Mouse (Mus musculus): ENCODE data around the gene Atg2a. TPM values are rescaled to one million over a fixed set of nuclear protein-coding genes. Genes with fewer than 3 reads are reported as not detected.
A peak's percentile ranks its signal among the peaks of the same experiment; 100 is the strongest.

Atg2a gene
- polyA plus RNA-seq, 1 experiment from 2014 or later: 11.1 TPM

GRCm38 (mm10) chr19:6275740-6276389 is 34.4 kb downstream of the Atg2a start:
- Histone ChIP-seq H3K4me1 (ENCODE audit: control insufficient read depth, insufficient read depth, low read length) (peaks cover 27% of the 10 kb centered on the region), H3K36me3 (ENCODE audit: control insufficient read depth, insufficient read depth, low read length) (peaks cover 12% of the 10 kb centered on the region), H3K27me3 (replicated peaks; ENCODE audit: control insufficient read depth, insufficient read depth, low read length) (no peaks in the 10 kb centered on the region), H3K4me3 (ENCODE audit: low read depth, low read length) (peak overlapping the region; percentile 92), H3K9ac (ENCODE audit: low read depth, low read length) (peak overlapping the region; percentile 70), H3K4me2 (ENCODE audit: low read depth, low read length) (peak overlapping the region; percentile 96), H3K9me3 (ENCODE audit: control insufficient read depth, low read length) (no peaks in the 10 kb centered on the region), H3K27ac (replicated peaks; ENCODE audit: low read depth, low read length) (peak overlapping the region; percentile 90)
- ATAC-seq (ENCODE audit: low read depth): no peak; the same call in 1 of the 2 replicates
- peak; percentile 53 for DNase-seq (ENCODE audit: low spot score)
- WGBS: 7% methylated on average over 15 of the region's 15 CpGs

GRCm38 (mm10) chr19:6276426-6277421 is 35.3 kb downstream of the Atg2a start, which contains the start of gene Ehd1:
Ehd1 (plus strand) TSS chr19:6276725.
- DNase-seq (ENCODE audit: low spot score) (peak; percentile 99), ATAC-seq (ENCODE audit: low read depth) (peak; percentile 93)
- under 1% methylated on average over 52 of the region's 106 CpGs for WGBS
- Histone ChIP-seq H3K9ac (ENCODE audit: low read depth, low read length) (peak within 1 kb of the TSS; percentile 87), H3K4me1 (ENCODE audit: control insufficient read depth, insufficient read depth, low read length) (peaks cover 27% of the 10 kb centered on the region), H3K36me3 (ENCODE audit: control insufficient read depth, insufficient read depth, low read length) (peaks cover 21% of the 10 kb centered on the region), H3K4me3 (ENCODE audit: low read depth, low read length) (peak within 1 kb of the TSS; percentile 92), H3K4me2 (ENCODE audit: low read depth, low read length) (peak within 1 kb of the TSS; percentile 96), H3K9me3 (ENCODE audit: control insufficient read depth, low read length) (no peaks in the 10 kb centered on the region), H3K27ac (replicated peaks; ENCODE audit: low read depth, low read length) (peak within 1 kb of the TSS; percentile 90), H3K27me3 (replicated peaks; ENCODE audit: control insufficient read depth, insufficient read depth, low read length) (no peaks in the 10 kb centered on the region)

- Histone ChIP-seq H3K9ac (ENCODE audit: low read depth, low read length) (peak overlapping the region; percentile 87), H3K27me3 (replicated peaks; ENCODE audit: control insufficient read depth, insufficient read depth, low read length) (no peaks in the 10 kb centered on the region), H3K4me3 (ENCODE audit: low read depth, low read length) (peak overlapping the region; percentile 92), H3K36me3 (ENCODE audit: control insufficient read depth, insufficient read depth, low read length) (peaks cover 32% of the 10 kb centered on the region), H3K4me1 (ENCODE audit: control insufficient read depth, insufficient read depth, low read length) (peaks cover 27% of the 10 kb centered on the region), H3K9me3 (ENCODE audit: control insufficient read depth, low read length) (no peaks in the 10 kb centered on the region), H3K27ac (replicated peaks; ENCODE audit: low read depth, low read length) (peak overlapping the region; percentile 72), H3K4me2 (ENCODE audit: low read depth, low read length) (peak overlapping the region; percentile 96)
- DNase-seq (ENCODE audit: low spot score): peak; percentile 83
- peak; percentile 21 for ATAC-seq (ENCODE audit: low read depth)
- WGBS: 4% methylated on average over 10 of the region's 10 CpGs
These were observed 36.4 kb downstream of the Atg2a start for GRCm38 (mm10) chr19:6277661-6278438.

GRCm38 (mm10) chr19:6278439-6279073 is 37.1 kb downstream of the Atg2a start:
- H3K4me1 ChIP-seq (ENCODE audit: control insufficient read depth, insufficient read depth, low read length): peaks cover 27% of the 10 kb centered on the region
- peak overlapping the region; percentile 87 for H3K9ac ChIP-seq (ENCODE audit: low read depth, low read length)
- ATAC-seq (ENCODE audit: low read depth): no peak
- peak overlapping the region; percentile 92 for H3K4me3 ChIP-seq (ENCODE audit: low read depth, low read length)
- H3K9me3 ChIP-seq (ENCODE audit: control insufficient read depth, low read length): no peaks in the 10 kb centered on the region
- no peaks in the 10 kb centered on the region for H3K27me3 ChIP-seq (replicated peaks; ENCODE audit: control insufficient read depth, insufficient read depth, low read length)
- WGBS: 35% methylated on average over 6 of the region's 6 CpGs
- DNase-seq (ENCODE audit: low spot score): no peak
- H3K4me2 ChIP-seq (ENCODE audit: low read depth, low read length): peak overlapping the region; percentile 96
- H3K27ac ChIP-seq (replicated peaks; ENCODE audit: low read depth, low read length): peak overlapping the region; percentile 57
- H3K36me3 ChIP-seq (ENCODE audit: control insufficient read depth, insufficient read depth, low read length): peaks cover 38% of the 10 kb centered on the region

GRCm38 (mm10) chr19:6279481-6280144 is 38.1 kb downstream of the Atg2a start:
- Histone ChIP-seq H3K9ac (ENCODE audit: low read depth, low read length) (peak overlapping the region; percentile 87), H3K27me3 (replicated peaks; ENCODE audit: control insufficient read depth, insufficient read depth, low read length) (no peaks in the 10 kb centered on the region), H3K36me3 (ENCODE audit: control insufficient read depth, insufficient read depth, low read length) (peaks cover 48% of the 10 kb centered on the region), H3K9me3 (ENCODE audit: control insufficient read depth, low read length) (no peaks in the 10 kb centered on the region), H3K4me1 (ENCODE audit: control insufficient read depth, insufficient read depth, low read length) (peaks cover 27% of the 10 kb centered on the region), H3K4me3 (ENCODE audit: low read depth, low read length) (peak overlapping the region; percentile 92), H3K4me2 (ENCODE audit: low read depth, low read length) (peak overlapping the region; percentile 96), H3K27ac (replicated peaks; ENCODE audit: low read depth, low read length) (no peak overlapping the region; the same call in 1 of the 2 replicates)
- ATAC-seq (ENCODE audit: low read depth) (no peak), DNase-seq (ENCODE audit: low spot score) (no peak)
- 92% methylated on average over 6 of the region's 6 CpGs for WGBS

GRCm38 (mm10) chr19:6280554-6280953 is 39.1 kb downstream of the Atg2a start:
- no peak overlapping the region for H3K9ac ChIP-seq (ENCODE audit: low read depth, low read length)
- WGBS: 87% methylated on average over 7 of the region's 7 CpGs
- H3K27ac ChIP-seq (replicated peaks; ENCODE audit: low read depth, low read length): no peak overlapping the region
- H3K4me2 ChIP-seq (ENCODE audit: low read depth, low read length): no peak overlapping the region
- no peak overlapping the region for H3K4me3 ChIP-seq (ENCODE audit: low read depth, low read length)
- no peaks in the 10 kb centered on the region for H3K27me3 ChIP-seq (replicated peaks; ENCODE audit: control insufficient read depth, insufficient read depth, low read length)
- no peaks in the 10 kb centered on the region for H3K9me3 ChIP-seq (ENCODE audit: control insufficient read depth, low read length)
- peaks cover 57% of the 10 kb centered on the region for H3K36me3 ChIP-seq (ENCODE audit: control insufficient read depth, insufficient read depth, low read length)
- no peak for ATAC-seq (ENCODE audit: low read depth)
- DNase-seq (ENCODE audit: low spot score): no peak
- peaks cover 26% of the 10 kb centered on the region for H3K4me1 ChIP-seq (ENCODE audit: control insufficient read depth, insufficient read depth, low read length)

GRCm38 (mm10) chr19:6281122-6282020 is 39.9 kb downstream of the Atg2a start:
- H3K4me1 ChIP-seq (ENCODE audit: control insufficient read depth, insufficient read depth, low read length): peaks cover 19% of the 10 kb centered on the region
- WGBS: 84% methylated on average over 13 of the region's 14 CpGs

More at GRCm38 (mm10) chr19:6281122-6282020, 39.9 kb downstream of the Atg2a start:
- H3K4me2 ChIP-seq (ENCODE audit: low read depth, low read length): no peak overlapping the region
- no peaks in the 10 kb centered on the region for H3K9me3 ChIP-seq (ENCODE audit: control insufficient read depth, low read length)
- DNase-seq (ENCODE audit: low spot score): no peak
- ATAC-seq (ENCODE audit: low read depth): no peak
- no peaks in the 10 kb centered on the region for H3K27me3 ChIP-seq (replicated peaks; ENCODE audit: control insufficient read depth, insufficient read depth, low read length)
- H3K4me3 ChIP-seq (ENCODE audit: low read depth, low read length): no peak overlapping the region
- H3K27ac ChIP-seq (replicated peaks; ENCODE audit: low read depth, low read length): no peak overlapping the region
- H3K36me3 ChIP-seq (ENCODE audit: control insufficient read depth, insufficient read depth, low read length): peaks cover 64% of the 10 kb centered on the region
- H3K9ac ChIP-seq (ENCODE audit: low read depth, low read length): no peak overlapping the region

Measured in embryonic facial prominence, embryonic 14.5 days (tissue).